Mouse (Mus musculus) retina, embryonic 14.5 days (tissue): ENCODE measurements at regions not wholly inside any gene's neighbourhood (a gene's known extent, or its start where the extent isn't known, plus 50 kb on each side); places are given as distances from the start of the nearest gene placed in this dataset.

Experiments
- DNase-seq: peaks from one replicate; pipeline ENCODE4 v3.0.0-alpha.2; 2015; ENCODE audit warnings: low spot score

DNA sequence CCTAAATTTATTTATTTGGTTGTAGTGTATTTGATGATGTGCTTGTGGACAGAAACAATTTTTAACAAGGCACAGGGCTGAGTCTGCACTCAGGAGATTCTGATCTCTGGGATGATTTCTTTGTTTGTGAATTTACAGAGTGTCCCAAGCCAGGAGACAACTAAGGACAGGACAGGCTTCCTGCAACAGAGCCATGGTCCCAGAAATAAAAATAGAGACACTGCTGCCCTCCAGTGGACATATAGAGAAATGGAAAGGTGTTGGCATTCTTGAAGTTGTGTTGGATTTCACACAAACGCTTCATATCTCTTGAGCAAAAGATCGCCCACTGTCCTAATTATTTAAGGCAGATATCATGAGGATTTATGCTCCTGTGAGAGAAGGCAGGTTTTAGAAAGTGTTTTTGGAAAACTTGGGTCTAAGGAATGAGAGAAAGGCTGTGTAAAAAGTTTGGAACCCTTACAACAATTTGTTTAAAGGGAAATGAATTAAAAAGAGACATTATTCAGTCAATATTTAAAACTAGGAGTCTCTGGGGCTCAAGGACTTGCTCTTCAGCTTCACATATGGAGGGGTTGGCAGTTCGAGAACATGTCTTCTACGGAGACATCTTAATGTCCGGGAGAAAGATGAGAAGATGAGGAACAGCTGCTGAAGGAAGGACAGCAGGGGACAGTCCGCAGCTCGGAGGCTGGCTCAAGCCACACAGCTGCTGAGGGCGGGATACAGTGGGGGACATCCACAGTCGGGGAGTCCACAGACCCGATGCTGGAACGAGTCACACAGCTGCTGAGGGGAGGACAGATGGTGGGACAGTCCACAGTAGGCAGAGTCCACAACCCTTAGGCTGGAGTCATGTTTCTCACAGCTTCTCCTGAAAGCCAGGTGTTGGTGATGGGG, 263.5 kb downstream of the Ankrd50 start:
- peak; percentile 86 for DNase-seq

DNA sequence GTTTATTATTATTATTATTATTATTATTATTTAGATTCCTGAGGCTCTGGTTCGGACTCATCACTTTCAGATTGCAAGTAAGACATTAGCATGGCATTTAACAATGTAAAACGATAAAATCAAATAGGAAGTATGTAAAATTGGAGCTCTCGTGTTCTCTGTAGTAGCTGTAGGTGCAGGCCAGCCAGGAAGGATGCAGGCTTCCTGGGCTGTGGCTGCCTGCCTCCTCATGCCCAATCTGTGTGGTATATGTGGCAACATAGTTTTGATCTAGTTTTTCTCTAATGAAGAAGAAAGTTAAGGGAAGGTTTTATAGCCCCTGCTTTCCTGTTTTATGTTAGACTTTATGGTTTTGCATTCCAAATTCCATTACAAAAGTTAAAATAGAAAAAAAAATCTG, 275.6 kb downstream of the Ankrd50 start:
- DNase-seq, result no peak

DNA sequence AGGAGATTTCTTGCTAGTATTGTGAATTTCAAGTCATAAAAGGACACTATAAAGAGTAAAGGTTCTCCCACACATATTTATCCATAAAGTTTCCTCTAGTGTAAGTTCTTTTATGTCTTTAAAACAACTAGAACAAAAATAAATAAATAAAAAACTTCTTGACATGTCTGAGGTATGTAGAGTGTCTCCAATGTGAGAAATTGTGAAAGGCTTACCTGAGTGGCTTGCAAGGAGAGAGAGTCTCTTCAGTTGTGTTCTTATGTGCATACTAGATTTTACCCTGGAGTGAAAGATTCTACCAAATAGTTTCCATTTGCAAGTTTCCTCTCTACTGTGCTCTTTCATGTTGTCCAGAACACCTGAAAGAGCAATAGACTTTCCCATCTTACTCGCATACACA, 276.8 kb downstream of the Ankrd50 start:
- DNase-seq, result no peak

DNA sequence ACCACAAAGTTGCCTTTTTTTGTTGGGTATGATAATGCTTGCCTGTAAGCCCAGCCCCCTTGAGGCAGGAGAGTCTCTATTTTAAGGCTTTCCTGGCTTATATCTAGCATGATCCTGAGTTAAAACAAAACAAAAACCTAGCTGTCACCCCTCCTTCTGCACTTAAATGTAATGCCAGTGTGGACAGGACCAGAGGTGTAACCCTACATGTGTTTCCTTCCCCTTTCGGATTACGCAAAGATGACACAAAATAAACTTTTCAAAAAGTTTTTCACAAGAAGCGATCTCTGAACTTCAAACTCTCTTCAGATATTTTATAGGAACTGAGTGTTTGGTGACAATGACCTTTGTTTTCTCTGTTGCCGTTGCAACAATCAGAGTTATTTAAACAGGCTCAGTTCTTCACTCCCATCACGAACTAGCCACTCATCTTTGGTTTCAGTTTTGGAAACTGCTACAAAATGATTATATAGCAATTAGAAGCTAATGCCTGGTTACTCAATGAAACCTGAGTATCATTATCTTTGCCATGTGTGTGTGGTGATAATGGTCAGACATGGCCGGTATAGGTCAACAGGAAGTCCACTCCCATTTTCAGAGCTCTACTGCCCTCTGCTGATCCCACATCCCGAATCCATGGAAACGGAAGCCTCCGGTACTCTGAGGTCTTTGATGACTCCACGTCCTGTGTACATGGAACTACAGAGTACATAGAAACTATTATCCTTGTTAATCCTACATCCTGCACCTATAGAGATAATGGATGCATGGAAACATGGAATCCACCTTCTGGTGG, 282.6 kb downstream of the Ankrd50 start:
- peak; percentile 76 for DNase-seq

DNA sequence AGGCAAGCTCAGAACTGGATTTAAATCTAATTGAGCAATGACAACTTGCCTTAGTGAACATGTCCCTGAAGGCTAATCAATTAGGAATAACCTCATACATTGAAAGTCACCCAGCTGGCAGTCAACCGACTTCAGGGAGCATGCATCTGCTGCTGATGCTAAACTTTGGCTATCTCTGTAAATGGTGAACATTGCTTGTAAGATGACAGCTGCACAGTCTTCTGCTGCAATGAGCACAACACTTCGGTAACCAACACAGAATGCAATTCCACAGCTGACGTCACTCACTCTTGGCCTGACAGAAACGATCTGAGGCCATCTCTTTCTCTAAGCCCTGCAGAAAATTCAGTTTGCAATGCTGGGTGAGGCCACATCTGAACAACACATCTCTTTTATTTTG, 290.6 kb downstream of the Ankrd50 start:
- peak; percentile 21 for DNase-seq

DNA sequence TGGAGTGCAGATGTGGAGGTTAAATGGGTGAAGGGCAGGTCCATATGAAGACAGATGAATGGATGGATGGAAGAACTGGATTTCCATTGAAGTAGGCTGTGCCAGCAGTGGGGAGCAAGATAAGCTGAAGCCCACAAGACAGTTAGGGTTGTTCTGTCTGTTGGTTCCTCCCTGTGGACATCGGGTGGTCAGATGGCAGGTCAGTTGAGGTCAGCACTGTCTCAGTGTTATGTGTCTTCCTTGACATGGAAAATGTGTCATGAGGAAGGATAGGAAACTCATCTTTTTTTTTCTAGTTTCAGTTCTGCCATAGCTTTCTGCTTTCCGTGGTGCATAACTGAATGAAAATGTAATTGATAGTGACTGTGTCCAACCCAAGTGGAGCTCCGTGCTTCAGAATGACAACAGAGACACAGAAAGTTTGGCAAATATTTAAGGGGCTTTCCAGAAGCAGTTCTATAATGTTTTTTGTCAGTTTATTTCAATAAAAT, 297.2 kb downstream of the Ankrd50 start:
- no peak for DNase-seq

DNA sequence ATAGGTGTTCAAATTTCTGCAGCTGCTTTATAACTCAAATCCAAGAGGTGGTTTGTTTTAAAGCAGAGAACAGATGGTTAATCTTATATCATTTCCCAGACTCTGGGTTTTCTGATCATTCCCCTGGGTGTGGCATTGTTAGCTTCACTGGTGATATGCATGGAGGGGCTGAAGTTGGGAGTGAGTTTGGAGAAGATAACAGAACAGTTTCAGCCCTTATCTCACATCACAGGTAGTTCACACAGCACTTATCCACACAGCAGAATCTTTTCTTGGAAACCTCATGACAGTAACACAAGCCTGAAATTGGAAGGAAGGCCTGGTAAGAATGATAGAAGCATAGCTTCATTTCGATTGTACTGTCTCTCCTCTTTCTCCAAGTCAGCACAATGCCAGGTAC, 298.1 kb downstream of the Ankrd50 start:
- DNase-seq, result no peak

DNA sequence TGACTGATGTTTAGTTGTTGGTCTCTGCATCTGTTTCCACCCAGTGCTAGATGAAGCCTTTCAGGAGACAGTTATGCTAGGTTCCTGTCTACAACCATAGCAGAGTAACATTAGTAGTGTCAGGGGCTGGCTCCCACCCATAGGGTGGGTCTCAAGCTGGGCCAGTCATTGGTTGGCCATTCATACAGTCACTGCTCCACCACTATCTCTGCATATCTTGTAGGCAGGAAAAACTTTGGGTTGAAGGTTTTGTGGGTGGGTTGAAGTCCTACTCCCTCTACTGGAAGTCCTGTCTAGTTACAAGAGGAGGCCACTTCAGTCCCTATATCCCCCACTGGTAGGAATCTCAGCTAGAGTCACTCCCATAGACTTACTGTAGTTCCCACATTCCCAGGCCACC, 306.3 kb downstream of the Ankrd50 start:
- DNase-seq, result no peak

DNA sequence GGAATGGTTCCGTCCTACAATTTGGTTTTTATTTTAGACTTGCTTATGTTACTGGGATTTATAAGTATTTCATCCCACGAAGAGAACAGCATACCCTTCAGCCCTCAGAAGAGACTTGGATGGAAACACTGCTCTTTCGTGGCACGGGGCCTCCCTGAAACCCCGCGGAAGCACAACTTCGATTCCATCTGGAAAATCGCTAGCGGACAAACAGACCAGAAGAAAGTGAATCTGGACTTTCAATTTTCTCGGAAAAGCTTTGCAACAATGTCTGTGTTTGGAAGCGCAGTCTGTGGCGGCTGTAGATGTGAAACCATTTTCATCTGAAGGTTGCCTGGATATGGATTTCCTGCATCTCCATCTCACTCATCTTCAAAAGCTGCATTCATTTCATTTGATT, 308.7 kb downstream of the Ankrd50 start:
- no peak for DNase-seq

DNA sequence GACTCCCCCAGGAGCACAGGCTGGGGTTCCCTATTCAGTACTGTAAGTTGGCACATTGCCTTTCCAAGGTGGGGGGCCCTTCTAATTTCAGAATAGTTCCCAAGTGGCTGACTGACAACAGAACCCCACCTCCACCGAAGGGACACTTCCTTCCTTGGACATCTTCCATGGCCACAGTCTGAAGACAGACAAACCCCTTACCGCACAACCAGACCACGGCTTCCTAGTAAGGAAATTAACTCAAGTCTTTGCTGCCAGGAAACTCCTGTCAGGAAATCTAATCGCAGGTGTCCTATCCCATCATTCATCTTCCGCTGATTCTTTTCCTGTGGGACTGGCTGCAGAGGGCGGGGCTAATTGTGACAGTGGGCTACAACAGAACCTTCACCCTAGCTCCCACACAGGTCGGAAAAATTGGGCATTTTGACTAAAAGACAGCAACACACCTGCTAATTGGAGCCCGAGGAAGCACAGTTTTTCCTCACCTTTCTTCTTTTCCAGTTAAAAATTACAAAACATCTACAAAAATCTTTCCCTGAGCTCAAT, 309.8 kb downstream of the Ankrd50 start:
- no peak for DNase-seq

DNA sequence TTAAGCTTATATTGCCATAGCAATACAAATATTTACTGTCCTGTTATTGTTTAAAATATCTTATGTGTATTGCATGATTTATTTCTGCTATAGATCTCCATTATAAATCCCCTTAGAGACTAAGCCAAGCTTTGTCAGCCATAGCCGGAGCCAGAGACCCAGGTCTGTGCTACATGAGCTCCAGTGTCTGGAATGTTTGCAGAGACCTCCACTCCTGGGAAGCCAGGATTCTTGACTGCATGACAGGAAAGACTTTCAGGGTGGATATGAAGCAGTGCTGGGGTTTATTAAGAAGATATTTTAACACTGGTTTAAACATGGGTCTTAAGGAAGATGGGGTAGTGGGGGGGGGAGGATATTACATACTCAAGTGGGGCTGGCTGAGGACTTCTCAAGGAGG, 332.2 kb downstream of the Ankrd50 start:
- no peak for DNase-seq

DNA sequence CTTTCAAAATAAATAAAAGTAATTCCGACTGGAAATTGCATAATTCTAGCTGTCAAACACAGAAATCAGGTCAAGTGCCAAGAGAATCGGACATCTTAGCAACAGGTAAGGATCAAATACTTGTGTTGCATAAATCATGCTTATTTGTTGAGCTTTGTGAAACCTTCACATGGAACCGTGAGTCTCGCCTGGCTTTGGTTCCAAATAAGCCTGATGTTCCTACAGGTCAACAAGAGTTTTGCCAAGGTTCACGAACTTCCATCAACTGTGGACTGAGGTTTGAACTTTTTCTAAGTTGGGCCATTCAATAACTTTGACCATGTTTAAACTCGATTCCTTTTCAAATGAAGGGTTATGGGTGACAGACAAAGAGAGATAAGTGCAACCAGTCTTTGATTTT, 332.8 kb downstream of the Ankrd50 start:
- no peak for DNase-seq

DNA sequence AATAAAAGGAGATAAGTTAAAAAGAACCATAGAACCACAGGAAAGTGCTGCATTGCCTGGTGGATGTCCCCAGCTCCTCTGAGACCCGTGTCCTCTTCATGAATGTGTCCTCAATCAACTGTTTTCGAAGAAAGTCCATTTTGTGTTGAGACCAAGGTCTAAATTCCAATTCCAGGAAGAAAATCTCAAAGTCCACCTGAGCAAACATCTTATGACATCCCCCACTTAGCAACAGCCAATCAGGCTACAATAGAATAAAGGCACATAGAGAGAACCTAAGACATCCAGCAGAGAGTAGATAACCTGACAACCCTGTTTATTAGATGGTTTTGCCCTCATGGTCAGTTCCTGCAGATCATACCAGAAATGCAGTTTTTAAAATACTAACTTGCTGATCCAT, 338.0 kb downstream of the Ankrd50 start:
- DNase-seq, result no peak

DNA sequence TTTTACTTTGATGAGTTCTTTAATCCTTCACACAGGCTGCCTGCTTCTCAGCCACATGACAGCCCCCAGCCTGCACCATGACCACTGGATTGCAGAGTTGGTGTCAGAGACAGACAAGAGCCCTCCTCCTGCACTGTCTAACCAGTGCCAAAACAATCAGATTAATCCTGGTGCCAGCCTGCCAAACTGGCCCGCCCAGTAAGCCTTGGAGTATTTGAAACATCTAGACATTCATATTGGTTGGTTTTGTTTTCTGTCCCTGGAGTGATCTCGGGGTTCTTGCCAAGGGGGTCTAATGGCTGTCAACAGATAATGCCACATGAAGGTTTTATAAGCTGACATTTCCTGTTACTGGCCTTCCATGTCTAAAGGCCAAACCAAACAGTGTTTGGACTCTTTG, 339.2 kb downstream of the Ankrd50 start:
- no peak for DNase-seq

DNA sequence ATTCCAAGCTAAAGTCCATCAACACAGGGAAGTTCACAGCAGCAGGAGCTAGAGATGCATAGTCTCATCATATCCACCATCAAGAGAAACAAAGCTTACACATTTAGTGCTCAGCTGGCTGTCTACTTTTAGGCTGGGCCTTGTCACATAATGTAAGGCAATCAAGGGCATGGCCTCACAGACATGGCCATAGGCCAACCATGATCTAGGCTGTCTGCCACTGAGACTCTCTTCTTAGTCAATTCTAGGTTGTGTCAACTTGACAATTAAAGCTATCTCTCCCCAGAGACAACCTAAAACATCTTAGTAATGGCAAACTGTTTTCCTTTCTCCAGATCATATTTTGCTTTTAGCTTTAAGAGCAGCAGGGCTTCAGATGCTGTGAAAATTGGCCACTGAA, 340.0 kb downstream of the Ankrd50 start:
- DNase-seq, result no peak

DNA sequence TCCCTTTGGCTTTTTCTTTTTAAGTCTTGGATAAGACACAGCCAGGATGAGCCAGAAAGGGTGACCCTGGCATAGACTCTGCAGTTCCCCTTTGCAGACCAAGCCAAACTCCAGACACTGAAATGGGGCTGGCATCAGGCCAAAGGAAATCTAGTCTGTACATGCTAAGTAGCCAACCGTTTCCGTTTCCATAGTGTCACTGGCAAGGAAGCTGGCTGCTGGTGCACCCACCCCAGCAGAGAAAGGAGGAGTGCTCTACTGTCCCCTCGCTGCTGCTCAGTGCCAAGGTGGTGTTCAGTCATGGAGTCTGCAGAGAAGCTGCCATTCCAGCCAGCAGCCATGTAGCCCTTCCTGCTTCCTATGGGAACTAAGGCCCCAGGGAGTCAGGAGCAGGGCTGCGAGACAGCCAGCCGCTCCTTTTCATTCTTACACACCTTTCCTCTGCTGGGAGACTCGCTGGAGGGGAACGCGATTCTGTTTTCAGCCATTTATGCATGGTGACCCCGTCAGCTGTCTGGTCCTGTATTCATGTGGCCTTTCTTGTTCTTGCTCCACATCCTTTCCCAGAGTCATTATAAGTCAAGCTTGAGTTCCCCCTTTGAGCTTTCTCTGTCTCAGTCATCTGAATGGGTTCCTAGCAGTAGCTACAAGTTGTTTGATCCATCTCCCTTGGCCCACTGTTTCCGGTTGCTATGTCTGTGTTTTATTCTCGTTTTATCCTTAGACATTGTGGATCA, 341.3 kb downstream of the Ankrd50 start:
- DNase-seq, result no peak

DNA sequence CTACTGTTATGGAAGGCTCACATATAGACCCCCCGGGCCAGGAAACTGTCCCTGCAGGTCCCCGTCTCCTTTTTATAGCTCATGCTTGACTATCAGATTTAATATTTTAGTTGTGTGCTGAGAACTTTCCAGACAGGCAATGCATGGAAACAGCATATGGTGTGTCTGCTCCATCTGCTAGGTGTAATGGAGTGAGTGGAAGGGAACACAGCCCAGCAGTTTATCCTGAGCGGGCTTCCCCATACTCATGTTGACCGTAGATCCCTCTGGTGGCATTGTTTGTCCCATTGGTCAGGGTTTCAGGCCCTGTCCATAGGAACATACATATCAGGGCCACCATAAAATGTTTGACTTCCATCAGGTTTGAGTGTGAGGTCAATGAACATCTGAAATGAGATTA, 345.3 kb downstream of the Ankrd50 start:
- DNase-seq, result no peak

DNA sequence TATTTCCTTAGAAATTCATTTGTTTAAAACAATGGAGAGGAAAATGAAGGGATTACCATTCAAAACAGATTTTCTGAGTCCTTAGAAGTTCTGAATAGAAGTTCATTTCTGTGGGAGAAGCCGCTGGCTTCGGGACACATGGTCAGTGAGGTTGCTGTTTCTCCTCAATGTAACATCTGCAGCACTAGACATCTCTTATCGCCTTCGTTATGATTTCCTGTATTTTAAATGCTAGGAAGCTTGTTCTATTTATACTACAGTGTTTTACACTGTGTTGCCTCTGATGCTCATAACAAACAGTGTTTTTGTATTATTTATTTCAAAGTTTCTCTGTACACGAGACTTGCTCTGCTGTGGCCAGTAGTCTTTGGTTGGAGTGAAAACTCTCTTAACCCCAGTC, 346.6 kb downstream of the Ankrd50 start:
- DNase-seq, result no peak

DNA sequence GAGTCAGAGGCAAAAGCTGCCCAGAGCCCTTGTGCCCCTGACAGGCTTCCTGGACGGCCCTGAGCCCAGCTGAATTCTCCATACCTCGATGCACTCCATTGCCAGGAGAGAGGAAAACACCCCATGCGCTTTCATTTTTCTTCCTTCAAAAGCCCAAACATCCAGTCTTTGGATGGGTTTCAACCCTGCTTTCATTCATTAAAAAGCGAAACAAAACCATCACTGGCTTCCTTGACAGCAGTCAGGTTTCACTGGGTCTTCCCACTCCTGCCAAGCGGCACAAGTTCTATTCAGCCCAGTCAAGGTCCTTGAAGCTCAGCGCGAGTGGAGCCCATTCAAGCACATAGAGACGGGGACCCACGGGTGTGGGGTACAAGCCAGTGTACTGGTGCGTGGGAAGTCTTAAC, 348.8 kb downstream of the Ankrd50 start:
- DNase-seq, result no peak

DNA sequence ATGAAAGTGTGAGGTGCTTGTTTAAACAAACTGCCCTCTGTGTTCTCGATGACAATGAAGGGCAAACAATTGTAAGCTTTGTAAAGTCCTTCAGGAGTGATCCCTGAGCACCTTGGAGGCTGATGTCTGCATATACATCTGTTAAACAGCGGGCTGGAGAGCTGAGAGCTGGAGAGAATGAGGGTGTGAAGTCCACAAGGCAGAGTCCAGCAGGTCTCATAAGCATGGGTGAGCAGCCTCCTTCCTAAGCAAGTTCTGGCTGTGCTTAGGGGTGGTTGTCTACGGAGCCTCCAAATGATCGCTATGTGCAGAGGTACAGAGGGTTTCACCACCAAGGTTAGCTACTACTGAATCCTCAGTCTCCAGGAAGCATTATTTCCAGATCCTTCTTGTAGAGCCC, 350.2 kb downstream of the Ankrd50 start:
- no peak for DNase-seq

DNA sequence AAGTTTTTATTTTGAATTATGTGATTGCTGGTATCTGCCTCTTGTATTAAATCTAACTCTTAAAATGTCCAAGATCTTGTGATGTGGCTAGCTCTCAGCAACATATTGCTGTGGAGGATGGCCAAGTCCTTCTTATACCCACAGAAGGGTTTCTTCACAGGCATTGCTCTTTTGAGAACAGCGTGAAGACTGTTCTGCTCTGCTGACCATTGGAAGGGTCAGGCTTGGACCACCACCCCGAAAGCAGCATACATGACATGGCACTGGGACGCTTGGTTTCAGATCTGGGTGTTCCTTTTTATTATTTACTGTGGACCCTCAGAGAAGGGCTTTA, 352.8 kb downstream of the Ankrd50 start:
- no peak for DNase-seq

DNA sequence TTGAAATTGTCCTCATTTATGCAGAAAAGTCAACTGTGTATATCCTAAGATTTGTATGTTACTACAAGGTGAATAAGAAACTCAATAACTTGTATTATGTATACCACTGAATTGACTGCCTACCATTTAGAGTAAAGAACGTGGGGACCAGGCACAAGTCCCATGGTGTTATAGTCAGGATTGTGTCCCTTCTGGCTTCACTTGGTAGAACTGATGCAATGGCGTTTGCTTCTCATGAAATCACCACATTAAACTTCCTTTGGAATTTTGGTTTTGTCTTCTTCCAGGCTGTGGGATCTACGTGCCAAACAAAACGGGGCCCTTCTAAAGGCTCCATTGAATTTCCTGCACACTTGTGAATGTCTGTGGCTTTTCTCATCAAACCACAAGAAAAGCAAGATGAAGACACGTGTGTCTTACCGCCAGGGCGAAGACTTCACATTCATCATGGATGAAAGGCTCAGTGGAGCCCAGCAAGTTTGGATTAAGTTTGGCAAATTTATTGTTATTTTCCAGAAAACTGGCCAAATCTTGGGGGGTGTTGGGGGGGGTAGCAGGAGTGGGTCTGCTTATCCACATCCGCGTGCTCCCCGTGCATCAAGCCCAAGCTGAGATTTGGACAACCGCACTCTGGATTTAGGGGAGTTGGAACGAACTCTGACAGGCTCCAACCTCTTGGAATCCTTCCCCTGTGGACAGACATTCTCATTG, 353.3 kb downstream of the Ankrd50 start:
- DNase-seq, result no peak
